Mouse (Mus musculus) MEL (cell line): ENCODE results near the gene Fcnb. TPM values are rescaled to one million over a fixed set of nuclear protein-coding genes. Genes with fewer than 3 reads are reported as not detected.

Experiments
- polyA plus RNA-seq, 2 experiments: library from polyadenylated mRNA; stranded (reverse) in 1 of 2; unstranded in 1 of 2; fragments of >175 nt in 1 of 2; fragments of >200 nt in 1 of 2; gene quantifications; 2 replicates each; pipeline versions ENCODE4 v1.2.1 to v1.2.4; 2012; ENCODE audit warnings: low replicate concordance in 2 of 2, low read depth in 1 of 2; ENCODE audit not compliant: insufficient read length in 2 of 2, insufficient read depth in 1 of 2, missing spikeins in 1 of 2
- total RNA-seq: library from RNA; depleted of rRNA; stranded (reverse); fragments of 300-350 nt; gene quantifications from 2 replicates; pipeline ENCODE4 v1.2.3, GENCODE M21; 2012; rRNA removed

The Fcnb gene
- total and polyA plus RNA-seq, 3 experiments = not detected

Other genes with a start within 250 kb of the Fcnb start
- 30.3 and 31.1 TPM in 2 replicates for gene Col5a1, start 198.5 kb downstream of the Fcnb start, total RNA-seq
- 10 to 100 TPM in 1 of 2 experiments, not detected in 1; 75.5 TPM for gene Col5a1, start 198.5 kb downstream of the Fcnb start, polyA plus RNA-seq
- 18.3 and 22.2 TPM in 2 replicates for gene Olfm1, start 108.1 kb upstream of the Fcnb start, total RNA-seq
- gene Olfm1, start 108.1 kb upstream of the Fcnb start, polyA plus RNA-seq = 10 to 100 TPM in 1 of 2 experiments, not detected in 1; 51.0 TPM